Mouse (Mus musculus) liver (tissue): ENCODE data around the gene Cdc25b.
"Not testable (repeated sequence)": the region's sequence is repeated elsewhere in the genome, so short reads cannot be mapped to it uniquely, and the experiment has no call there.

Experiments used
- DNase-seq: peaks from one replicate; pipeline ENCODE4 v3.0.0-alpha.2; 2020; ENCODE audit warnings: mixed read lengths

Cdc25b gene

DNA sequence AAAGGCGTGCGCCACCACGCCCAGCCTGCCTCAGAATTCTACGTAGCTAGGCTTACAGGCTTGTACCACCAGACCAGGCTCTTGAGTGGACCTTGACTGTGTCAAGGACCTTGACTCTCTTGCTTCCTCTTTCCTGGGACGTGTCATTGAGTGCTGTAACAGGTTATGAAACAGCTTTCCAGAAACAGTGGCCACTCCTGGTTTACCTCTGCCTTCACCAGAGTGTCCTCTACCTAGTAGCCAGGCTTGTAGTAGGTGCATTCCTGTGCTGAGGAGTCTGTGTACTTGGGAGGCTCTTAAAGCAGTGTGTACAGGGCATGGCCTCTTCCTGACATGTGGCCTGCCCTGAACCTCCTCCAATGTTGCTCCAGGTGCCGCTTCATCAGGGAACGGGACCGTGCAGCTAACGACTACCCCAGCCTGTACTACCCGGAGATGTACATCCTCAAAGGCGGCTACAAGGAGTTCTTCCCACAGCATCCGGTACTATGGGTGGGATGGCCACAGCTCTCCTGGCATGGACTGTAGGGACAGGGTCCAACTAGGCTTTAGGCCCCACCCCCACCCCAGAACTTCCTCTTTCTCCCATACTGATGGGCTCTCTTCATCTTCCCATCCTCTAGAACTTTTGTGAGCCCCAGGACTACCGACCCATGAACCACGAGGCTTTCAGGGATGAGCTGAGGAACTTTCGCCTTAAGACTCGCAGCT is 10.0 kb downstream of the Cdc25b start:
- DNase-seq = no peak

GRCm38 (mm10) chr2:131200710-131201109 is 14.0 kb downstream of the Cdc25b start:
- DNase-seq = no peak

DNA sequence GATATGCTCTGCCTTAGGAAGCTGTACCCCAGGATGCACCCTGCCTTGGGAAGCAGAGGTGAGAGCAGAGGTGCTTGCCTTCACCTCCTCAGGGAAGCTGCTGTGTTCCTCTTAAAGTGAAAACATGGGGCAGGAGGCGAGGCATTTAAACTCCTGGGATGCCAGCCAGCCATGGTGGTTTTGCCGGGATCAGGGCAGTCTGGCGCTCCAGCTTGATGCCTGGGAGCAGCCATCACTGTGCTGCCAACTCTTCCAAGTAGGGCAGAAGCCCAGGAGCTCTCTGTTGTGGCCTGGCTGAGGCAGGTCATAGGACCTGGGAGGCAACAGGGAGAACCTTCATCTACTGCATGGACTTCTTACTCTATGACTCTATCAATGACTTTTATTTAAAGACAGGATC is 14.5 kb downstream of the Cdc25b start:
- no peak for DNase-seq

DNA sequence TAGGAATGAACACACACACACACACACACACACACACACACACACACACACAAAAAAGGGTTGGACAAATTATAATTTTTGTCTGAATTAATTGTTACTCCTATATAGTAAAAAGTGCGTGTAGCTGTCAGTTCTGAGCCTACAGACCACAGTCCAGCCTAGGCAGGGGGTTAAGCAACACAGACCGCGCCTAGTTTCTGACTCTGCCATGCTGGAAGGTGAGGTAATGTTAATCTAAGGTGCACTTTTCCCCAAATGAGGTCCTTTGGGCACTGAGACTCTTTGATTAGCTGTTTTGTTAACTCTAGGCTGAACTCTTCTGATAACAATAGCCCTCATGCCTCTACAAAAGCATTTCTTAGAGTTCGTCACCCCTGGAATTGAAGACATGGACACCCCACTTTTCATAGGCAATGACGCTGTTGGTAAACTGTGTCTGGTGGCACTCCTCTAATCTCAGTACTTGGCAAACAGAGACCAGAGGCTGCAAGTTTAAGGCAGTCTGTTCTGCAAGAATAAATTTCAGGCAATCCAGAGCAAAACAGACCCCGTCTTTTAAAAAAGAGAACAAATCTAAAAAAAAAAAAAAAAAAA is 17.2 kb downstream of the Cdc25b start:
- DNase-seq = no peak

DNA sequence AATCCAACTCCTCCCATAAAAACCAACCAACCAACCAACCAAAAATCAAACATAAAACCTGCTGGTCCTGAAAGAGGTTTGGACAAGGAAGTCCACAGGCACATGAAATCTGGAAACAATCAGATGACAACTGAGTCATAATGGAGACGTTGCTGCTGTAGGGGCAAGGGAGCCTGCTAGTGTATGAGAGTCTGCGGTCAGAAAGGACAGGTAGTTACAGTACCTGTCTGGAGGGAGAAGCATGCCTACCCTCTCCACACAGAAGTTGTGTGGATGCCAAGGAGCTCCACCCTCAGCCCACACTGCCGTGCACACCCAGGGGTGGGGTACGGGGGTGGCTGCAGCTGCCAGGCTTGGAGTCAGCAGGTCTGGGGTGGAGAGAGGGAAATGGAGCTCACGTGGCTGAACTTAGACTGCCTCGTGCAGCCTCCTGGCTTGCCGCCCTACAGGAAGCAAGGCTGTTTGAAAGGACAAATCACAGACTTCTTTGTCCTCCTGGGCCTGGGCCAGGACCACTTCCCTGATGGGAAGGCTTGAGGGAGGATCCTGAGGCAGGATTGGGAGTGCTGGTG is 17.7 kb downstream of the Cdc25b start:
- DNase-seq = peak; percentile 85

- DNase-seq = peak; percentile 84
Measured at GRCm38 (mm10) chr2:131205521-131206182, 18.9 kb downstream of the Cdc25b start.

DNA sequence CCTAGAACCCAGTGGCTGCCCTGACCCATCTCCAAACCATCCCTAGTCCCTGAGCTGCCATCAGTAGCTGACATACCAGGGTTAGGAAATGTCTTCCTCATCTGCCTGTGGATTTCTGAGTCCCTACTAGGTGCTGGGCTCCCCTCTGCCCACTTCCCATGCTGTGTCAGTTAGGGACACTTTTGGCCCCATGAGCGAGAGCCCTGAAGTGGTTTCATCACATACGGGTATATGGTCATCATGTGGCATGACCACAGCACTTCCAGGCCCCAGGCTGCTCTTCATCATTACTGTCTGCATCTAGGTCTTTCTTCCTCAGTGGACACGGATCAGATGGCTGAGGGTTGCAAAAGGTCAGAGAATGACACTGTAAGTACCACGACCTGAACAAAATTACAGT is 20.0 kb downstream of the Cdc25b start, which contains the start of gene Ap5s1:
TSS of gene Ap5s1 (plus strand) at position 301 of the 400 bp plus-strand sequence.
- DNase-seq = no peak

DNA sequence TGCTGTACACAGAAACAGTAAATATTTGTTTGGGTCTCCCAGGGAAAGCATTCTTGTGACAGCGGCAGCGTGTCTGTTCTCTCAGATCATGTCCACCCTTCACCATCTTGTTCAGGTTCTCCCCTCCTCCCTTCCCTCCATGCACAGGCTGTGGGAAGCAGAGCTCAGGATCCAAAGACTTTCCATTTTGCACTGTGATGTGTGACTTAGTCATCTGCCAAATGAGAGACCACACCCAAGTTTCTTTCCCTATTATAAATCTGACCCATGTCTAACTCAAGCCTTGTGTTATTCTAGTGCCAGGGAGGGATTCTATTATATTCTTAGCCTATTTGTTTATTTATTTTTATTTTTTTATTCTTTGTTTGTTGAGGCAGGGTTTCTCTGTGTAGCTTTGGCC is 21.6 kb downstream of the Cdc25b start:
- no peak for DNase-seq

DNA sequence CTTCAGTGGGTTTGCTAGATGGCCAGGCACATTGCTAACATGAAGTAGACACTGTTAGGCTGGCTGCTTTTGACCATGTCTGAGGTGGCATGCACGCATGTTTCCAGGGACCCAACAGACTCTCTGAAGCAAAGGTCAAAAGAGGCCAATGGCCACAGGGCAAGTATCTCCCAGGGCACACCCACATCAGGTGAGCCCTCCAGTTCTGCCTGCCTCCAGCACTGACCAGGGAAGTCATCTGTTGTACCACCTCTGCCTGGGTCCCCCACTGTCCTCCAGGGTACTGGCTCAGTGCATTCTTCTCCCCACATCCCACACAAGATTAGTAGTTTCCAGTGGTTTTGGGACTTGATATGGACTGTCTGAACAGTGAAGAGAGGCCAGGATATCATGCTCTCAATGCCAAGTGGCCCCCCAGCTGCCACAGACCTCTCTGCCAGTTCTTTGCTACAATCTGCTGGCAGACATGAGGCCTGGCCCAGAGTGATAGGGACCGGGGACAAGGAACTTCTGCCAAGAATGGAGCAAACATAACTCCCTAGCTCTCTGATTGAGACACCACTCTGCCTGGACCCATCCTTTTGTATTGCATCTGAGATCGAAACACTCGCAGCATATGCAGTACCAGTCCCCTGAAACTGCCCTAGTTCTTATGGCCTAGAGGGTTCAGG is 22.5 kb downstream of the Cdc25b start:
- peak; percentile 65 for DNase-seq

- DNase-seq = peak; percentile 96
Measured at GRCm38 (mm10) chr2:131209969-131210792, 23.4 kb downstream of the Cdc25b start.

DNA sequence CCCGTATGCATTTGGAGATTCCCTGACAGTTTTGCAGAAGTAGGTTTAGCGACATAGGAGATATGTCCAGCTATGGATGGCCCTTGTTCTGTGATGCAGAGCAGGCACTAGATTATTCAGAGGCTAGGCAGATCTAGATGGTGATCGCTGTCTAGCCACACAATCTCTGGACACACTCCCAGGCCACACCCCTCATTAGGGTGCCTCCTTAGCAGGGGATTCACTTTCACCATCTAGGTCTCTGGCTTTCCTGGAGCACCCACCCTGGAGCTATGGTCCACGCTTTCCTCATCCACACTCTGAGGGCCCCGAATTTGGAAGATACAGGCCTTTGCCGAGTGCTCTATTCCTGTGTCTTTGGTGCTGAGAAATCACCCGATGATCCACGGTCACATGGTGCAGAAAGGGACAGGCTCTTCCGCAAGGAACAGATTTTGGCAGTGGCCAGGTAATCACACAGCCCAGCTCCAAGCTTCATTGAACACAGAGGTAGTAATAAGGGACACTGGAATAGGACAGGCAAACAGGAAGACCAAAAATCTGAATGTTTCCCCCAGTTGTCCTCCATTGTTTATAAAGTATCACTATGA is 24.4 kb downstream of the Cdc25b start:
- DNase-seq = peak; percentile 76

DNA sequence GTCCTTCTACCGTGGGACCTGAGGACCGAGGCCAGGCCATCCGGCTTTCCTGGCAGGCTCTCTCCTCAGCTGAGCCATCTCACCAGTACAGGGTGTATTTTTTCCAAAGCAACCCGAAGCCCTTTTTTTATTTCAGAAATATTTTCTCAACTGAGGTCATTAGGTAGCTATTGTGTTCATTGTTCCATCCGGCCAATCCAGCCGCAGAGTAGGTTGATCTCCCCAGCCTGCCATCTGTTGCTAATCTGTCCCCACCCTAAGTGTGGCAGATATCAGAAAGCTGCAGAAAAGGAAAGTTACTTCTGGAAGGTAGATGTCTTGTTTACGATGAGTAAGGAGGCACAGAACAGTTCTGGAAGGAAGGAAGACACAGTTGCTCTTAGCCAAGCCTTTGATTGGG is 27.0 kb downstream of the Cdc25b start:
- peak; percentile 83 for DNase-seq

DNA sequence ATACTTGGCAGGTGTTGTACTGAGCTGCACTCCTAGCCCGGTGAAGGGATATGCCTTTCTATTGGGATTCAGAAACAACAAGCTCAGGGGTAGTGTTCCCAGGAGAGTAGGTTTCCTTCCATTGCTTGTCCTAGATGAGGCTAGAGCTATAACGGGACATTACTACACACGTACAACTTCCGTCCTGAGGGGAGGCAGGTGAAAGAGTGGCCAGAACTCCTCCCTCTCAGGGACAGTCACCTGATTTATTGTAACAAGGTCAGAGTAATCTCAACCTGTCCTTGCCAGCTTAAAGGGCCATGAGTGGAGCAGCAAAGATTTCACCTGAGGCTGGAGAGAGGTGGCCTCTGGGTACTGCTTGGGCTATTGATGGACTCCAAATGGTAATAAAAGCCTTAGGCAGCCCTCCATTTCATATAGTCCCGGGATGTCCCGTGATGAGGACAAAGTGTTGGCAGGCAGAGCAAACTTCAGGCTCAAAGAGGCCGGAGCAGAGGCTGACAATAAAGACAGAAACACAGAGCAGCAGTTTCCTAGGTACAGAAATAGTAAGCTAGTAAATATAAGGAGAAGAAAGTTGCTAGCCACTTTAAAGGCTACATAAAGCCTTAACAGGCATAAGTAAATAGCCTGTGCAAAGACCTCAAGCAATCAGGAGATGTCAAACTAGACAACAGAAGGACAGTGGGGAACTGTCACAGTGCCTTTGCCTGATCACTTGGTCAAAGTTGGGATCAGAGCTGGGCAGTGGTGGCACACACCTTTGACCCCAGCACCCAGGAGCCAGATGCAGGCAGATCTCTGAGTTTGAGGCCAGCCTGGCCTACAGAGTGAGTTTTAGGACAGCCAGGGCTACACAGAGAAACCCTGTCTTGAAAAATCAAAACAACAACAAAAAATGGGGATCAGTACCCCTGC is 29.5 kb downstream of the Cdc25b start:
- DNase-seq = no peak

GRCm38 (mm10) chr2:131220030-131220429 is 33.3 kb downstream of the Cdc25b start:
- no peak for DNase-seq

DNA sequence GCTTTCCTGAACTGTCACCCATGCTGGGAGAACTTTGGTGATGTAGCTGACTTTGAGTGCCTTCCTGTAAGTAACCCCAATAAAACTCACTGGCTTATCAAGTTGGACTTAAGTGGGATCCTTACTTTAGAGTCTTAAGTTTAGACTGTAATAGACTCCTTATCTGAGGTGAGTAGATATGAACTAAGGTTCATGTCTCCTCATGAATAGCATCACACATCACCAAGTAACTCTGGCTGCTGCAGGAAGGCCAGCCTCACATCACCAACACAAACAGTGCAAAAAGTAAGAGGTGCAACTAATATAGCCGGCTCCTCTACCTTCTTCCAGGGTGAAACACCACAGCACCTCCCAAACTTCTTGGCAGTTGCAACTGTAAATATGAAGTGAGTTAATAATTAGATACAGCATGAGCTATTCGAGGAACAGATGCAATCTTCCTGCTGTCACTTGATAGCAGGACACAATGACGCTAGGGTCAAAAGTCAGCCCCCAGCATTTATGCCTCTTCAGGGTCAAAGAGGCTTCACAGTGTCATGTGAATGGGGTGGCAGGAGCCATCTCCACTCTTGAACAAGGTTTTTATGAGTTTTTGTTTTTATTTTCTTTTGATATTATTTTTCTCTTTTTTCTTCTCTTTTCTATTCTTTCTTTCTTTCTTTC is 35.2 kb downstream of the Cdc25b start:
- DNase-seq = no peak

DNA sequence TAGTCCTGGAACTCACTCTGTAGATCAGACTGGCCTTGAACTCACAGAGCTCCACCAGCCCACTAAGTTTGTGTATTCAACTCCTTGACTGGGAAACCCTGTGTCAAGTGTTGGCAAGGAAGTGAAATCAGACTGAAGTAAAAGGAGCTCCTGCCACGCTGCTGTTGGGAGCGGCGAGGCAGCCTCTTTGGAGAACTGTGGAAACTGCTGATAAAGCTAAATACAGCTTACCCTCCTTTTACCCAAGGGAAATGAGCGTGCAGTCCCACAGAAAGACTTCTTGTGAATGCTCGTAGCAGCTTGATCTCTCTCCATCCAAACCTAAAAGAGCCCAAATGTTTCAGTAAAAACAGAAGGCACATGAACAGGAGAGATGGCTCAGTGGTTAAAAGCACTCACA is 35.8 kb downstream of the Cdc25b start:
- peak; percentile 80 for DNase-seq

DNA sequence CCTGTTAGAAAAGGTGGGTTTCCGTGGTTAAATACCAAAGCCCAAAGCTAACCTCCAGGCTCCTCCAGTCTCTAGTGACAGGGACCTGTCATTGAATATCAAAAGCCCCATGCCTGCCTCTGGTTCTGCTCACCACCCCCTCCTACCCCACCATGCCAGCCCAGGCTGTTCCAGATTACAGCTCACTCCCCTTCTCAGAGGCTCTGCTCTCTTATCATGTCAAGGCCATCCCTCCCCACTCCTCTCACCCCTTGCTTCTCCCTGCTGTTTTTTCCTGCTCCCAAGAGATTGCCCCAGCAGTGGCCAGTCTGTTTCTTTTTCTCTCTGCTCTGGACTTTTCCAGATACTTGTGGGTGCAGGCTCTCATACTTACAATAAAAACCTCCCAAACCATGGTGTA is 36.8 kb downstream of the Cdc25b start:
- DNase-seq = peak; percentile 90

DNA sequence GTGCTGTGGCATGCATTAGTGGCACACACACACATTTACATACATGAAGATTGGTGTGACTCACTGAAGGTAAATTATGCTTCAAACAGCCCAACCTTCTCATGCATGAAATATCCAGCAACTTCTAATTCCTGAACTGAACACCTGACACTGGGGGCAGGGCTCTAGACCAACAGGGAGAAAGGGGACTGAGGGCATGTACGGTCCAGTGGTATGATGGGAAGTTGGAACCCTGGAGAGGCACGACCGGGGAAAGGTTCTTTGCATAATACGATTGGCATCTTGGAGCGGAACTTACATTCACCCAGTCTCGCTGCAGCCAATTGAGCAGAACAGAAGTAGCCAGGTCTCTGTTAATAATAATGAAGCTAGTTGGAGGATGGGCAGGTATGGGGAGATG is 38.4 kb downstream of the Cdc25b start:
- DNase-seq = no peak

DNA sequence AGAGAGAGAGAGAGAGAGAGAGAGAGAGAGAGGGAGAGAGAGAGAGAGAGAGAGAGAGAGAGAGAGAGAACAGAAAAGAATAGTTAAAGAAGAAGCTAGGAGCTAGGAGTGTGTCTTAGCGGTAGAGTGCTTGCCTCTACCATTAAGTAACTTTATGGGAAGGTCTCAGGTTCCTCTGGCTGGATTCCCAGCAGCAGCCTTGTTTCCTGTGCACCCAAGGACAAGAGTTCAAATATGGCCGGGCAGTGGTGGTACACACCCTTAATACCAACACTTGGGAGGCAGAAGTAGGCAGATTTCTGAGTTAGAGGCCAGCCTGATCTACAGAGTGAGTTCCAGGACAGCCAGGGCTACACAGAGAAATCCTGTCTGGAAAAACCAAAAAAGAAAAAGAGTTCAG is 39.9 kb downstream of the Cdc25b start:
- not testable (repeated sequence) for DNase-seq

GRCm38 (mm10) chr2:131227243-131227642 is 40.5 kb downstream of the Cdc25b start:
- DNase-seq = no peak
